Mouse (Mus musculus) liver, embryonic 14.5 days (tissue): ENCODE results near the gene Asb15. TPM values are rescaled to one million over a fixed set of nuclear protein-coding genes. Genes with fewer than 3 reads are reported as not detected.

Experiments
- ATAC-seq: fragments of 200-750 bp; cut with Nextera tagmentation; 2 replicates; pipeline ENCODE4 v1.8.0; 2017; ENCODE audit warnings: moderate number of reproducible peaks, mild to moderate bottlenecking, moderate library complexity; ENCODE audit not compliant: insufficient read depth
- DNase-seq, 3 experiments: peaks; one replicate each; pipeline ENCODE4 v3.0.0-alpha.2; 2012 to 2013; ENCODE audit warnings: low read depth in 3 of 3, low spot score in 3 of 3
- H3K27ac ChIP-seq: fragments of 300-500 bp; sonication (generic); 2 replicates; pipeline ENCODE4 v1.5.1; 2014; ENCODE audit warnings: moderate library complexity, mild to moderate bottlenecking, control low read depth, inconsistent platforms
- H3K27me3 ChIP-seq: fragments of 300-500 bp; sonication (generic); 2 replicates; pipeline ENCODE4 v1.6.1; 2014; ENCODE audit warnings: mild to moderate bottlenecking, low read length, moderate library complexity; ENCODE audit not compliant: control insufficient read depth, insufficient read depth
- H3K36me3 ChIP-seq: fragments of 300-500 bp; sonication (generic); replicated peaks from 2 replicates; pipeline ENCODE4 v1.6.1; 2014; ENCODE audit warnings: low read depth; ENCODE audit not compliant: control insufficient read depth, insufficient read depth
- H3K4me1 ChIP-seq, 2 experiments: fragments of 200-500 bp in 1 of 2; fragments of 300-500 bp in 1 of 2; sonication (generic) in 1 of 2; replicated peaks; 2 replicates each; pipeline ENCODE4 v1.6.1; 2012 to 2014; ENCODE audit warnings: antibody characterized with exemption in 1 of 2, inconsistent platforms in 1 of 2, low read length in 1 of 2; ENCODE audit not compliant: control insufficient read depth in 2 of 2, insufficient read depth in 2 of 2
- H3K4me2 ChIP-seq: fragments of 300-500 bp; sonication (generic); 2 replicates; pipeline ENCODE4 v1.6.1; 2014; ENCODE audit warnings: low read depth, mild to moderate bottlenecking, control low read depth, moderate library complexity
- H3K4me3 ChIP-seq, 2 experiments: fragments of 200-500 bp in 1 of 2; fragments of 300-500 bp in 1 of 2; sonication (generic) in 1 of 2; 2 replicates each; pipeline ENCODE4 v1.5.1; 2012 to 2014; ENCODE audit warnings: low read depth in 2 of 2, low read length in 2 of 2, mild to moderate bottlenecking in 2 of 2, control low read depth in 1 of 2, inconsistent platforms in 1 of 2, moderate library complexity in 1 of 2; ENCODE audit not compliant: insufficient read depth in 1 of 2
- H3K9ac ChIP-seq: fragments of 300-500 bp; sonication (generic); replicated peaks from 2 replicates; pipeline ENCODE4 v1.6.1; 2014; ENCODE audit warnings: mild to moderate bottlenecking, control low read depth, moderate library complexity
- H3K9me3 ChIP-seq: fragments of 300-500 bp; sonication (generic); 2 replicates; pipeline ENCODE4 v1.6.1; 2016; ENCODE audit warnings: low read length, mixed read lengths; ENCODE audit not compliant: control insufficient read depth
- CTCF ChIP-seq: IDR thresholded peaks from 2 replicates; pipeline ENCODE4 v1.5.1; 2016; ENCODE audit warnings: antibody characterized with exemption, low read depth, control low read depth
- EP300 ChIP-seq: IDR thresholded peaks from 2 replicates; pipeline ENCODE4 v1.6.1; 2016; ENCODE audit warnings: antibody characterized with exemption, low read depth
- WGBS: fragments of 180-500 bp; shearing (Covaris S2); extraction: QIAGEN DNeasy Blood & Tissue Kit; methylation state at CpG from one replicate; pipeline ENCODE4 v1.1.7; 2014; ENCODE audit not compliant: insufficient replicate concordance; 5-methylcytosine and 5-hydroxymethylcytosine counted together
- polyA plus RNA-seq, 2 experiments: library from polyadenylated mRNA; depleted of rRNA in 1 of 2; stranded (reverse) in 1 of 2; unstranded in 1 of 2; fragments of >200 nt; fragmentation: Nextera tagmentation in 1 of 2; extraction: Ambion mirVana in 1 of 2; gene quantifications; 2 replicates each; pipeline versions ENCODE4 v1.2.1 to v1.2.3; 2012 to 2014

Asb15 gene
- polyA plus RNA-seq, 2 experiments = 0.01 TPM; not detected in 1

DNA sequence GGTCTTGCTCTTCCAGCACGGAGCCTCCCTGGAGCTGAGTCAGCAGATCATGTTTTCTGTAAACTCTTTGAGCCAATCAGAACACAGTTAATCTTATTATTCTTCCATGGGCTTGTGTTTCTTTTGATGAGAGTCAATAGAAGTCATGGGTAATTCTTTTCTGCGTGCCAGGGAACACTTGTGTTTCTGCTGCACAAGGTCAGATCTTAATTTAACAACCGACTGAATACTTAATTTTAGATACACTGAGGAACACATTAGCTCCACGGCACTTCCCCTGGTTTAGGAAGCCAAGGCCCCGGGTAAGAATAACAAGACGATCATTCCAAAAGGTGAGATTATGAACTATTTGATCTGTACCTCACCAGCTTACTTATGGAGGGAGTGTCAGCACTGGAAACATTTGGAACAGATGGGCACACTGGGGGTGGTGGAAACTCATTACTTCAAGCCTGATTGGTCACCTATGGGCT lies 15.2 kb downstream of the Asb15 start:
- no peak for ATAC-seq
- H3K9ac ChIP-seq = no peak overlapping the region
- no peak for DNase-seq
- no peaks in the 10 kb centered on the region for H3K9me3 ChIP-seq
- 62% methylated on average over 6 of the region's 6 CpGs for WGBS
- H3K4me3 ChIP-seq = no peak overlapping the region
- H3K4me2 ChIP-seq = no peak overlapping the region
- H3K36me3 ChIP-seq = no peaks in the 10 kb centered on the region
- no peaks in the 10 kb centered on the region for H3K4me1 ChIP-seq
- H3K27ac ChIP-seq = no peak overlapping the region
- TF ChIP-seq CTCF = no peak
- TF ChIP-seq EP300 = no peak
- no peaks in the 10 kb centered on the region for H3K27me3 ChIP-seq

DNA sequence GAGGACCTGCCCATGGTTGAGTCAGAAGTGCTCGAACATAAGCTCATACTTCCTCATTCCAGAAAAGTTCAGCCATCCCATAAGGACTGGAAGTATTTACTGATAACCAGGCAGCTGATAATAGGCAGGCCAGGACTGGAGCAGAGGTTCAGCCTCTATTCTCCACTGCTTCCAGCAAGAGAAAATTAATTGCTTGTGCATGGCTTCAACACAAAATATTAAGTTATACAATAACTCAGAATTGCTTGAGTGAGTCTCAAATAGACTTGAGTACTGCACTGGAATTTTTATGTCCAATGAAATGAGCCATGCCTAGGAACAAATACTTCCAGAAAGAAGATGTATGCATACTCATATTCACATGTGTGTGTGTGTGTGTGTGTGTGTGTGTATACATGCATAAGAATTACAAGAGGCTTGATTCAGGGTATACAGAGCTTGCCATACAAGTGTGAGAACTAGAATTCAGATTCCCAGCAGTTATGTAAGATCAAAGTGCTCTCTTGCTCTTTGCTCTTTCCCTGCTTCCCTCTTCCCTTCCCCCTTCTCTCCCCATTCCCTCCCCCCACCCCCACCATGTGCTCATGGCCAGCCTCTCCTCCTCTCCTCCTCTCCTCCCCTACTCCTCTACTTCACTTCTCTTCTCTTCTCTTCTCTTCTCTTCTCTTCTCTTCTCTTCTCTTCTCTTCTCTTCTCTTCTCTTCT lies 18.9 kb downstream of the Asb15 start:
- no peak for ATAC-seq
- WGBS = 18% methylated on average over 1 of the region's 1 CpGs
- no peaks in the 10 kb centered on the region for H3K9me3 ChIP-seq
- H3K27me3 ChIP-seq = no peaks in the 10 kb centered on the region
- no peaks in the 10 kb centered on the region for H3K36me3 ChIP-seq
- DNase-seq = no peak
- no peak overlapping the region for H3K9ac ChIP-seq
- H3K4me1 ChIP-seq = no peaks in the 10 kb centered on the region
- H3K4me3 ChIP-seq = no peak overlapping the region
- TF ChIP-seq EP300 (no peak), CTCF (no peak)
- no peak overlapping the region for H3K4me2 ChIP-seq
- no peak overlapping the region for H3K27ac ChIP-seq

DNA sequence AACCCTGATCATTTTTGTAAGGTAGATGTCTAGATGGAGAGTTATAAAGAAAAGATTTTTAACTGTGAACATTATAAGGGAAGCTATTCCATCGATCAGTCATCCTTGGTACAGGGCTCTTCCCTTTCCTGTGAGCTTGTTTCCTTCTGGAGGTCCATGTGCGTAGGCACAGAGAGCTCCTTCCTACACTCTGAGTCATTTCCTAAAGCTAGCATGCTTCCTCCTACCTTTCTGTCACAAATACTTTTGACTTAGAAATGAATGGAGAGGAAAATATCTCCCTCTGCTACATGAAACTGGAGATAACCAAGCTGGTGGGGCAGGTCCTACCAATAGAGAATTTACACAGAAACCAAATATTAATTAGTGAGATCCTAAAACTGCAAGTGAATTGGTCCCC lies 21.9 kb downstream of the Asb15 start:
- TF ChIP-seq CTCF (no peak), EP300 (no peak)
- no peaks in the 10 kb centered on the region for H3K36me3 ChIP-seq
- H3K9me3 ChIP-seq = no peaks in the 10 kb centered on the region
- no peak overlapping the region for H3K9ac ChIP-seq
- ATAC-seq (no peak), DNase-seq (no peak)
- no peak overlapping the region for H3K4me3 ChIP-seq
- 35% methylated on average over 2 of the region's 2 CpGs for WGBS
- no peaks in the 10 kb centered on the region for H3K4me1 ChIP-seq
- H3K4me2 ChIP-seq = no peak overlapping the region
- no peaks in the 10 kb centered on the region for H3K27me3 ChIP-seq
- no peak overlapping the region for H3K27ac ChIP-seq

DNA sequence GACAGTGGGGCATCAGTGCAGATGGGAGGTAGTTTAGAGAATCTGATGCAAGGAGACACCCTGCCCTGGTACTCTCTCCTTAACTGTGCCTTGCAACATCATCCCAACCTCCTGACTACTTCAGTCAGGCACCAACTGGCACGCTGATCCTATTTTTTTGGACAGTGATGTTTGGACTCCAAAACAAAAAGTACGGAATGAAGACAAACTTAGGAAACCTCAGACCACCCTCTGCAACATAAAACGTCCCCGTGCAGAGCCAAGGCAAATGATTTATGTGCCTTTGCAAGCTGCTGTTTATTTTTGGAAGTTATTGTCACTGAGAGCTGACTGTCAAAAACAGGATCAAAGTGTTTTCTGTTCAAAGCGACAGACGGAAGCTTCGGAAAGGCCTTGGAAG lies 24.1 kb downstream of the Asb15 start:
- Histone ChIP-seq H3K4me2 (no peak overlapping the region), H3K9ac (no peak overlapping the region), H3K4me3 (no peak overlapping the region), H3K4me1 (no peaks in the 10 kb centered on the region), H3K36me3 (no peaks in the 10 kb centered on the region), H3K27me3 (no peaks in the 10 kb centered on the region), H3K9me3 (no peaks in the 10 kb centered on the region), H3K27ac (no peak overlapping the region)
- 46% methylated on average over 7 of the region's 7 CpGs for WGBS
- DNase-seq (no peak), ATAC-seq (no peak)
- TF ChIP-seq CTCF = no peak
- no peak for TF ChIP-seq EP300

DNA sequence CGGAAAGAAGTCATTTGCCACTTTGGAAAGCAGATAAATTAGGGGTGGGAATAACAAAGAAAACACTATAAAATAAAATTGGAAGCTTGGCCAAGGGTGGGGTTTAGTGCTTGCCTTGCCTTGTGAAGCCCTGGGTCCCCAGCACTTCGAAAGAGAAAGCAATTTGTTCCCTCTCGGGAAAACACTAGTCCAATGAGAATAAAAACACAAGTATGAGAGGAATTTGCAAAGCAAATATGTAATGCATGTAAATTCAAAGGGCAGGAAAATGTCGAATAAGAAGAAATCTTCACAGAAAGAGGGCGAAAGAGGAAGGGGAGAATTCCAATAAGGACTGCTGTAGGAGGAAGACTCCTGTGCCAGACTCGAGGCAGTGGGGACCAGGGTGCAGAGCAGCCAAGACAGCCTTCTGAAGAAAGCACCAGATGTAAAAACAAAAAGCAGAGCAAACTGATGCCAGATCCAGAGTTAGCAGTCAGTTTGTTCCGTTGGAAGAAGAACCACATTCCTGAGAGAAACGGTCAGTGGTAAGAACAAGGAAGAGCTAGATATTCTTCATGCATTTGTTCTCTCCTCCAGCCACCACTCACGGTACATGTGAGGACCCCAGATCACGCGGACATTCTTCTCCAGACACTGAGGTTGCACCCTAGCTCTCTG lies 26.6 kb downstream of the Asb15 start:
- Histone ChIP-seq H3K9ac (no peak overlapping the region), H3K9me3 (no peaks in the 10 kb centered on the region), H3K27ac (no peak overlapping the region), H3K27me3 (no peaks in the 10 kb centered on the region), H3K4me1 (no peaks in the 10 kb centered on the region), H3K4me3 (no peak overlapping the region), H3K36me3 (no peaks in the 10 kb centered on the region), H3K4me2 (no peak overlapping the region)
- TF ChIP-seq EP300 = no peak
- TF ChIP-seq CTCF = no peak
- DNase-seq (no peak), ATAC-seq (no peak)
- WGBS = 57% methylated on average over 11 of the region's 11 CpGs
